ENCODE assay signal across 8 mouse cellular contexts in the genomic region with DNA sequence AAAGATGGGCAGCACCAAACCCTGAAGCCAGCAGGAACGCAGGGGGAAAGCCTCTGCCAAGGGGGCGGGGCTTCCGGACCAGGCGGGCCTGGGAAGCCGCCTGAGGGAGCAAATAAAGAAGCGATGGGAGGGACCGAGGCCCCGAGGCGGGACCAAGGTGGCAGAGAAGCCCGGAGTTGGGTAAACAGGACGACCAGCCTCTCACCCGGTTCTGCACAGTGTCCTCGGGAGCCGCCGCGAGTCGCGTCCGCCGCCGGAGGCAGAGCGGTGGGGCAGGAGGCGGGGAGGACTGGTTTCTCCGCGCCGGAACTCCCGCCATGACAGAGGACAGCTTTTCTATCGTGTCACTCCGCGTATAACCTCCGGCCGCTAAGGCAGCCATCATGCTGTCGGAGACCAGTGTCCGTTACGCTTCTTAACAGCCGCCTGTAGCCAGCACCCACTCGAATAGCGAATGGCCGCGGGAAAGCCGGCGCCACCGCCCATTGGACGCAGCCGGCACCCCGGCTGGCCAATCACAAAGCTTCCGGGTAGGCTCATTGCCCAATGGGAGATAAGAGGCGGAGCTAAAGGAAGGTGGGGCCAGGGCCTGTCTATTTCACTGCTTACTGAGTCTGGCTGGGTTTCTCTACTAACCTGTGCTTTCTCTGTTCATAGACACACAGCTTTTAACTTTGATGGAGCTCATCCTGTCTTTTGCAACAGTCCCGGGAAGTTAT. TPM values are rescaled to one million over a fixed set of nuclear protein-coding genes. Genes with fewer than 3 reads are reported as not detected.
A peak's percentile ranks its signal among the peaks of the same experiment; 100 is the strongest.
DNase-seq lines count a peak whose midpoint lies in the region; ATAC-seq and TF ChIP-seq lines count a peak whose summit lies in the region.

Gene Thap8 (plus strand): TSS at position 144 of the 719 bp plus-strand sequence.
Gene Wdr62 (minus strand): TSS at position 469 of the 719 bp plus-strand sequence.

- peaks cover 2 to 6% of the 10 kb centered on the region in 2 experiments; a peak in 2 of 4 replicates for H3K4me1 ChIP-seq in ES-E14 (ENCODE audit: control insufficient read depth in 2 of 2, insufficient read depth in 2 of 2, low read length in 2 of 2, poor library complexity in 1 of 2)
- peaks cover 18% of the 10 kb centered on the region for H3K4me1 ChIP-seq in forebrain, embryonic 15.5 days
- H3K4me1 ChIP-seq in lung, adult 2 months (ENCODE audit: control insufficient read depth, insufficient read depth, low read length) = no peaks in the 10 kb centered on the region

- no peaks in the 10 kb centered on the region for H3K27me3 ChIP-seq in forebrain, embryonic 15.5 days

- DNase-seq in ES-E14 (ENCODE audit: low read depth, low spot score) = peak; percentile 96
- peak; percentile 90 for DNase-seq in cerebellum, adult 11-12 months
- peak; percentile 84 for DNase-seq in heart, postnatal 25 days (ENCODE audit: low spot score)
- DNase-seq in layer of hippocampus, adult 18-20 months (ENCODE audit: low spot score in 2 of 2) = peak; percentile 78 to 94
- DNase-seq in lung, adult 2 months = peak; percentile 89
- peak; percentile 81 to 82 for DNase-seq in thymus, adult 18-20 months

- H3K27ac ChIP-seq in ES-E14 (ENCODE audit: insufficient read depth, low read depth, low read length, poor library complexity, severe bottlenecking) = peak within 1 kb of the TSS; percentile 97
- peak within 1 kb of the TSS; percentile 99 for H3K27ac ChIP-seq in forebrain, embryonic 15.5 days (replicated peaks)

- under 1% methylated on average over 49 of the region's 49 CpGs for WGBS in forebrain, embryonic 15.5 days
- WGBS in lung, adult 2 months = under 1% methylated on average over 49 of the region's 49 CpGs

- peaks cover 4% of the 10 kb centered on the region for H3K36me3 ChIP-seq in ES-E14 (ENCODE audit: control insufficient read depth, insufficient read depth, low read length, poor library complexity, severe bottlenecking)
- no peaks in the 10 kb centered on the region for H3K36me3 ChIP-seq in forebrain, embryonic 15.5 days

- intact Hi-C loops in heart, postnatal 25 days (cut with DNase I) = no loop called here

- peak within 1 kb of the TSS; percentile 82 to 86 for H3K4me3 ChIP-seq in ES-E14 (ENCODE audit: insufficient read depth in 1 of 2, low read depth in 1 of 2, low read length in 2 of 2, poor library complexity in 1 of 2, severe bottlenecking in 1 of 2)
- H3K4me3 ChIP-seq in forebrain, embryonic 15.5 days = peak within 1 kb of the TSS; percentile 71
- H3K4me3 ChIP-seq in lung, adult 2 months (replicated peaks; ENCODE audit: extremely low read depth, low read depth, low read length) = peak within 1 kb of the TSS; percentile 81

- peak within 1 kb of the TSS; percentile 81 for H3K4me2 ChIP-seq in forebrain, embryonic 15.5 days (replicated peaks)

- H3K9me3 ChIP-seq in ES-E14 (ENCODE audit: control insufficient read depth, insufficient read depth, low read depth, low read length) = no peaks in the 10 kb centered on the region
- no peaks in the 10 kb centered on the region for H3K9me3 ChIP-seq in forebrain, embryonic 15.5 days

- 0 out of 2 replicates have a peak, but pooled peaks have one; percentile 1 for TF ChIP-seq POLR2A in lung, adult 2 months (IDR thresholded peaks at IDR 0.05; ENCODE audit: borderline replicate concordance, extremely low read depth, low read depth, low read length)

- ATAC-seq in forebrain, embryonic 15.5 days (replicated peaks) = peak; percentile 96
- ATAC-seq in neutrophil, adult 5-6 weeks (ENCODE audit: extremely low read depth, insufficient number of reproducible peaks, low FRiP score, poor library complexity, severe bottlenecking) = peak; percentile 98

- TF ChIP-seq CTCF in lung, adult 2 months (IDR thresholded peaks at IDR 0.05; ENCODE audit: insufficient read depth, low read length) = no peak

- in situ Hi-C loops in ES-E14 (cut with MboI; ENCODE audit: low sequenced_read_pairs in 2 of 2, unreplicated experiment in 2 of 2) = no loop called here

- H3K9ac ChIP-seq in ES-E14 (ENCODE audit: insufficient read depth, low read depth, low read length, poor library complexity, severe bottlenecking) = peak within 1 kb of the TSS; percentile 87
- peak within 1 kb of the TSS; percentile 70 for H3K9ac ChIP-seq in forebrain, embryonic 15.5 days (replicated peaks)

TF ChIP-seq in ES-E14, 5 proteins besides CTCF, POLR2A, EP300 and RAD21:
- TF ChIP-seq MAFK (IDR thresholded peaks at IDR 0.05; ENCODE audit: insufficient read depth, low read depth, low read length) = no peak
- peak; percentile 85 for TF ChIP-seq CHD2 (IDR thresholded peaks at IDR 0.05; ENCODE audit: low read depth, low read length)
- no peak; the same call in 1 of the 2 replicates for TF ChIP-seq HCFC1 (IDR thresholded peaks at IDR 0.05; ENCODE audit: borderline replicate concordance, insufficient read depth, low read length)

RNA-seq across cellular contexts. Expression of gene Thap8, which starts in this region (rescaled TPM):
- 1.2 and 2.7 TPM in 2 replicates for total RNA-seq in ES-E14 (2012; rRNA removed)
- polyA plus RNA-seq in forebrain, embryonic 15.5 days (2015; fragmentation: Nextera tagmentation; extraction: Ambion mirVana) = 0.66 and 1.1 TPM in 2 replicates
- not detected for total RNA-seq in heart, postnatal 25 days (2021)
- under 1 TPM in 1 of 2 experiments, not detected in 1; 0.33 TPM for total RNA-seq in layer of hippocampus, adult 18-20 months (2021)
- 0.21 and 0.55 TPM in 2 replicates for polyA plus RNA-seq in lung, adult 2 months (2012; rRNA removed)
- total RNA-seq in neutrophil, adult 5-6 weeks (2017) = 0.98 TPM in 1 of 2 replicates, not detected in the other

RNA-seq across cellular contexts. Expression of gene Wdr62, which starts in this region (rescaled TPM):
- 21.6 and 30.5 TPM in 2 replicates for total RNA-seq in ES-E14 (2012; rRNA removed)
- 7.3 and 8.8 TPM in 2 replicates for polyA plus RNA-seq in forebrain, embryonic 15.5 days (2015; fragmentation: Nextera tagmentation; extraction: Ambion mirVana)
- total RNA-seq in heart, postnatal 25 days (2021) = 1 to 10 TPM; 1.1 to 1.8 TPM
- total RNA-seq in layer of hippocampus, adult 18-20 months (2021) = 1 to 10 TPM in 1 of 2 experiments, under 1 TPM in 1; 0.77 to 1.6 TPM
- polyA plus RNA-seq in lung, adult 2 months (2012; rRNA removed) = 15.9 and 24.9 TPM in 2 replicates
- total RNA-seq in neutrophil, adult 5-6 weeks (2017) = 1.8 and 2.6 TPM in 2 replicates

Comparison
In these comparisons a context has a peak if more than half of its experiments do, and no peak if none do; other contexts are left out.
1. Peak in every context shown above with its lines: DNase-seq, ATAC-seq, H3K4me3 ChIP-seq and H3K27ac ChIP-seq.